10 mouse cellular contexts compared by ENCODE assay signal in genomic region chr14:6889521-6890012, GRCm38 (mm10). TPM values are rescaled to one million over a fixed set of nuclear protein-coding genes. Genes with fewer than 3 reads are reported as not detected.
DNase-seq lines count a peak whose midpoint lies in the region; ATAC-seq lines count a peak whose summit lies in the region.
"Not testable (repeated sequence)": the region's sequence is repeated elsewhere in the genome, so short reads cannot be mapped to it uniquely, and the experiment has no call there.
"Had no signal": no experiment of that assay in that cellular context is flagged by ENCODE, and none has a peak within 500 bp of the region (broad histone marks: within the 10 kb centered on the region; RNA-seq: fewer than 3 reads in every experiment).

TSS of gene Gm3667 (minus strand) at chr14:6889962.

- peak within 1 kb of the TSS; percentile 59 for H3K4me2 ChIP-seq in embryonic facial prominence, embryonic 12.5 days (replicated peaks)
- peak within 1 kb of the TSS; percentile 62 for H3K4me2 ChIP-seq in limb, embryonic 12.5 days
- H3K4me2 ChIP-seq in midbrain, embryonic 11.5 days, result peak within 1 kb of the TSS; percentile 44

- not testable (repeated sequence) for H3K9me3 ChIP-seq in embryonic facial prominence, embryonic 12.5 days; limb, embryonic 12.5 days; midbrain, embryonic 11.5 days (ENCODE audit: control insufficient read depth, low read length)

- H3K27ac ChIP-seq in embryonic facial prominence, embryonic 12.5 days; limb, embryonic 12.5 days; midbrain, embryonic 11.5 days (ENCODE audit: low read depth, low read length): not testable (repeated sequence)

- peak; percentile 19 for DNase-seq in ZHBTc4 (ENCODE audit: low read depth, low spot score)
- DNase-seq in gastrocnemius, postnatal 14 days, result peak; percentile 3
- peak; percentile 37 for DNase-seq in heart, postnatal 25 days (ENCODE audit: low spot score)
- DNase-seq in kidney, adult 18-20 months, result peak; percentile 3
- DNase-seq in midbrain, embryonic 11.5 days (ENCODE audit: low spot score, missing footprints), result peak; percentile 84
- peak; percentile 10 for DNase-seq in right cerebral cortex, postnatal 4 days

- intact Hi-C loops in gastrocnemius, postnatal 14 days (cut with DNase I; ENCODE audit: low total_unique reads); heart, postnatal 25 days (cut with DNase I): not testable (repeated sequence)

- ATAC-seq in embryonic facial prominence, embryonic 12.5 days (ENCODE audit: insufficient number of reproducible peaks, insufficient read depth, low FRiP score, low TSS enrichment); limb, embryonic 12.5 days (ENCODE audit: insufficient number of reproducible peaks, insufficient read depth, low FRiP score, low TSS enrichment, low read depth); midbrain, embryonic 11.5 days (ENCODE audit: low FRiP score): not testable (repeated sequence)

- 0% methylated on average over 19 of the region's 43 CpGs for WGBS in embryonic facial prominence, embryonic 12.5 days
- WGBS in limb, embryonic 12.5 days, result 0% methylated on average over 26 of the region's 43 CpGs
- 1% methylated on average over 11 of the region's 43 CpGs for WGBS in midbrain, embryonic 11.5 days

- H3K4me3 ChIP-seq in embryonic facial prominence, embryonic 12.5 days, result peak within 1 kb of the TSS; percentile 43
- H3K4me3 ChIP-seq in limb, embryonic 12.5 days (replicated peaks), result peak within 1 kb of the TSS; percentile 45
- H3K4me3 ChIP-seq in midbrain, embryonic 11.5 days (ENCODE audit: low read depth, low read length), result peak within 1 kb of the TSS; percentile 33

- H3K27me3 ChIP-seq in embryonic facial prominence, embryonic 12.5 days; limb, embryonic 12.5 days; midbrain, embryonic 11.5 days (ENCODE audit: control insufficient read depth, insufficient read depth, low read length): not testable (repeated sequence)

- peak within 1 kb of the TSS; percentile 45; the same call in 1 of the 2 replicates for H3K9ac ChIP-seq in embryonic facial prominence, embryonic 12.5 days
- peak within 1 kb of the TSS; percentile 57; the same call in 1 of the 2 replicates for H3K9ac ChIP-seq in limb, embryonic 12.5 days (replicated peaks)
- H3K9ac ChIP-seq in midbrain, embryonic 11.5 days (ENCODE audit: low read length), result peak within 1 kb of the TSS; percentile 38; the same call in 1 of the 2 replicates

- not testable (repeated sequence) for H3K36me3 ChIP-seq in embryonic facial prominence, embryonic 12.5 days; limb, embryonic 12.5 days; midbrain, embryonic 11.5 days (ENCODE audit: control insufficient read depth, insufficient read depth, low read length)

- not testable (repeated sequence) for H3K4me1 ChIP-seq in embryonic facial prominence, embryonic 12.5 days; limb, embryonic 12.5 days (replicated peaks); midbrain, embryonic 11.5 days (ENCODE audit: control insufficient read depth, insufficient read depth, low read length)

RNA-seq across cellular contexts. Expression of gene Gm3667, which starts in this region (rescaled TPM):
- 1.5 and 1.6 TPM in 2 replicates for polyA plus RNA-seq in embryonic facial prominence, embryonic 12.5 days (2016; fragmentation: Nextera tagmentation; extraction: Ambion mirVana)
- under 1 TPM; 0.39 to 0.84 TPM for total RNA-seq in gastrocnemius, postnatal 14 days (2021)
- under 1 TPM; 0.13 to 0.36 TPM for total RNA-seq in heart, postnatal 25 days (2021)
- 1.2 and 1.7 TPM in 2 replicates for polyA plus RNA-seq in limb, embryonic 12.5 days (2016; fragmentation: Nextera tagmentation; extraction: Ambion mirVana)
- 1.8 and 2.1 TPM in 2 replicates for polyA plus RNA-seq in midbrain, embryonic 11.5 days (2014; fragmentation: Nextera tagmentation; extraction: Ambion mirVana)
- total RNA-seq: monocyte, adult 5-6 weeks had no signal
- polyA plus RNA-seq: C2C12 had no signal

Comparison
In these comparisons a context has a peak if more than half of its experiments do, and no peak if none do; other contexts are left out.
1. Peak in DNase-seq in gastrocnemius, postnatal 14 days; RNA of the gene not detected or under 1 TPM.
2. Peak in DNase-seq in heart, postnatal 25 days; RNA of the gene not detected or under 1 TPM.
3. DNase-seq: peak in every context shown above with its lines; median percentile 84 in midbrain, embryonic 11.5 days; 37 in heart, postnatal 25 days; 19 in ZHBTc4; 10 in right cerebral cortex, postnatal 4 days; 3 in gastrocnemius, postnatal 14 days; 3 in kidney, adult 18-20 months.